ENCODE assay signal across 8 mouse cellular contexts in the genomic region with DNA sequence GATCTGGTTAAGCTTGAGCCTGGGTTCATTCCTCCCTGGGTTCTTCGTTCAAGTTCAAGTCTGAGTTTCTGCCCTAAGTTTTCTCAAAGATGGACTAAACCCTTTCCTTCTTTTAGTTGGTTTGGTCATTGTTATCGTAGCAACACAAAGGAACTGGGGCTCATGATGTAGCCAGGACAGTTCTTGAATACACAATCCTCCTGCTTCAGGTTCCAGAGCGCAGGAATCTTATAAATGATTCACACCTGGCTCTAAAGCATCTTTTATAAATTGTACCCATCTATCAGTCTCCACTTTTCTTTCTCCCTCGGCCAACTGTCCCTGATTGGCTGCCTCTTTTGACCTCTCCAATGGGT. TPM values are rescaled to one million over a fixed set of nuclear protein-coding genes. Genes with fewer than 3 reads are reported as not detected.
DNase-seq lines count a peak whose midpoint lies in the region; ATAC-seq and TF ChIP-seq lines count a peak whose summit lies in the region.

No protein-coding gene starts in this region.

- DNase-seq in cerebellum, adult 2 months = no peak
- DNase-seq in cerebellum, postnatal 25 days = no peak
- no peak for DNase-seq in limb, embryonic 14.5 days (ENCODE audit: low spot score)
- DNase-seq in layer of hippocampus, adult 9-10 months (ENCODE audit: low spot score) = no peak
- DNase-seq in gastrocnemius, postnatal 4 days (ENCODE audit: low spot score in 2 of 2) = no peak

- H3K27ac ChIP-seq in cerebellum, adult 2 months (ENCODE audit: insufficient read depth, low read length) = peak overlapping the region; percentile 100
- H3K27ac ChIP-seq in limb, embryonic 14.5 days (replicated peaks; ENCODE audit: low read depth, low read length) = peak overlapping the region; percentile 97
- H3K27ac ChIP-seq in stomach, embryonic 14.5 days (ENCODE audit: low read length) = peak overlapping the region; percentile 96

- no peak for TF ChIP-seq CTCF in cerebellum, adult 2 months (IDR thresholded peaks at IDR 0.05; ENCODE audit: borderline replicate concordance, insufficient read depth, low read depth, low read length)

- 45% methylated on average over 4 of the region's 4 CpGs for WGBS in cerebellum, adult 2 months
- WGBS in limb, embryonic 14.5 days = 39% methylated on average over 4 of the region's 4 CpGs
- WGBS in stomach, embryonic 14.5 days = 49% methylated on average over 4 of the region's 4 CpGs

- peak overlapping the region; percentile 64 for H3K4me3 ChIP-seq in cerebellum, adult 2 months (replicated peaks; ENCODE audit: insufficient read depth, low read depth, low read length)
- H3K4me3 ChIP-seq in megakaryocyte, embryonic 14.5 days (replicated peaks) = peak overlapping the region; percentile 96
- peak overlapping the region; percentile 98 for H3K4me3 ChIP-seq in limb, embryonic 14.5 days (replicated peaks; ENCODE audit: low read length)
- 0 out of 2 replicates have a peak overlapping the region, but pooled peaks have one; percentile 100 for H3K4me3 ChIP-seq in stomach, embryonic 14.5 days (ENCODE audit: low read depth, low read length)

- H3K36me3 ChIP-seq in megakaryocyte, embryonic 14.5 days (replicated peaks; ENCODE audit: low read length) = peaks cover 29% of the 10 kb centered on the region
- peaks cover 29% of the 10 kb centered on the region for H3K36me3 ChIP-seq in limb, embryonic 14.5 days (ENCODE audit: control insufficient read depth, insufficient read depth, low read length)
- H3K36me3 ChIP-seq in stomach, embryonic 14.5 days (ENCODE audit: control insufficient read depth, insufficient read depth, low read length) = peaks cover 23% of the 10 kb centered on the region; the same call in 1 of the 2 replicates

- no peak for ATAC-seq in megakaryocyte, adult 5-6 weeks (ENCODE audit: poor library complexity, severe bottlenecking)
- ATAC-seq in limb, embryonic 14.5 days (ENCODE audit: low FRiP score, low read depth) = no peak
- ATAC-seq in stomach, embryonic 14.5 days (ENCODE audit: insufficient number of reproducible peaks, insufficient read depth, low FRiP score, low read depth) = no peak

- TF ChIP-seq POLR2A in cerebellum, adult 2 months (IDR thresholded peaks at IDR 0.05; ENCODE audit: borderline replicate concordance, insufficient read depth, low read length) = no peak
- no peak for TF ChIP-seq POLR2A in limb, embryonic 14.5 days (IDR thresholded peaks at IDR 0.05; ENCODE audit: borderline replicate concordance, extremely low read depth, insufficient read depth, insufficient read length)

- H3K4me1 ChIP-seq in cerebellum, adult 2 months (ENCODE audit: control insufficient read depth, insufficient read depth, low read length) = peaks cover 15% of the 10 kb centered on the region
- H3K4me1 ChIP-seq in megakaryocyte, embryonic 14.5 days = peaks cover 43% of the 10 kb centered on the region
- H3K4me1 ChIP-seq in limb, embryonic 14.5 days (ENCODE audit: control insufficient read depth, insufficient read depth, low read length) = peaks cover 14% of the 10 kb centered on the region; the same call in 1 of the 2 replicates
- H3K4me1 ChIP-seq in stomach, embryonic 14.5 days (ENCODE audit: control insufficient read depth, insufficient read depth, low read length) = peaks cover 20% of the 10 kb centered on the region

- H3K9me3 ChIP-seq in megakaryocyte, embryonic 14.5 days = no peaks in the 10 kb centered on the region
- no peaks in the 10 kb centered on the region for H3K9me3 ChIP-seq in limb, embryonic 14.5 days (ENCODE audit: control insufficient read depth, low read length)
- H3K9me3 ChIP-seq in stomach, embryonic 14.5 days (ENCODE audit: control insufficient read depth, low read depth, low read length) = no peaks in the 10 kb centered on the region

- no peaks in the 10 kb centered on the region for H3K27me3 ChIP-seq in cerebellum, adult 2 months (ENCODE audit: control insufficient read depth, insufficient read depth, low read length)
- H3K27me3 ChIP-seq in megakaryocyte, embryonic 14.5 days (replicated peaks) = no peaks in the 10 kb centered on the region
- H3K27me3 ChIP-seq in limb, embryonic 14.5 days (ENCODE audit: control insufficient read depth, insufficient read depth, low read length) = no peaks in the 10 kb centered on the region
- H3K27me3 ChIP-seq in stomach, embryonic 14.5 days (ENCODE audit: control insufficient read depth, insufficient read depth, low read length) = no peaks in the 10 kb centered on the region

- H3K9ac ChIP-seq in limb, embryonic 14.5 days (ENCODE audit: low read depth, low read length, severe bottlenecking) = peak overlapping the region; percentile 98
- peak overlapping the region; percentile 97 for H3K9ac ChIP-seq in stomach, embryonic 14.5 days (replicated peaks; ENCODE audit: low read depth, low read length)

- peak overlapping the region; percentile 72 for H3K4me2 ChIP-seq in limb, embryonic 14.5 days (replicated peaks; ENCODE audit: low read depth, low read length, severe bottlenecking)
- H3K4me2 ChIP-seq in stomach, embryonic 14.5 days (replicated peaks; ENCODE audit: low read depth, low read length) = peak overlapping the region; percentile 69

RNA-seq across cellular contexts. Expression of a gene that starts 0.8 kb away (rescaled TPM):
- 40.6 and 41.6 TPM in 2 replicates for polyA plus RNA-seq in cerebellum, adult 2 months (2012; rRNA removed)
- 18.3 and 19.7 TPM in 2 replicates for polyA plus RNA-seq in megakaryocyte, embryonic 14.5 days (2012; ENCODE audit: insufficient read depth, low replicate concordance)
- total RNA-seq in megakaryocyte, adult 5-6 weeks (2015) = 35.2 and 37.0 TPM in 2 replicates
- 9.3 and 13.7 TPM in 2 replicates for total RNA-seq in megakaryocyte, adult 5-6 weeks (2017)
- 50.7 and 59.8 TPM in 2 replicates for polyA plus RNA-seq in limb, embryonic 14.5 days (2012; rRNA removed)
- 11.3 and 11.9 TPM in 2 replicates for polyA plus RNA-seq in limb, embryonic 14.5 days (2014; fragmentation: Nextera tagmentation; extraction: Ambion mirVana)
- polyA plus RNA-seq in stomach, embryonic 14.5 days (2014; fragmentation: Nextera tagmentation; extraction: Ambion mirVana) = 16.7 and 17.8 TPM in 2 replicates
- total RNA-seq in gastrocnemius, postnatal 4 days (2021) = 10 to 100 TPM; 45.3 to 48.3 TPM

RNA-seq across cellular contexts. Expression of a gene that starts 7.3 kb away (rescaled TPM):
- polyA plus RNA-seq in cerebellum, adult 2 months (2012; rRNA removed) = 115 and 117 TPM in 2 replicates
- polyA plus RNA-seq in megakaryocyte, embryonic 14.5 days (2012; ENCODE audit: insufficient read depth, low replicate concordance) = 5.0 and 18.0 TPM in 2 replicates
- 22.6 and 24.4 TPM in 2 replicates for total RNA-seq in megakaryocyte, adult 5-6 weeks (2015)
- total RNA-seq in megakaryocyte, adult 5-6 weeks (2017) = 14.1 and 19.2 TPM in 2 replicates
- polyA plus RNA-seq in limb, embryonic 14.5 days (2012; rRNA removed) = 38.9 and 43.5 TPM in 2 replicates
- polyA plus RNA-seq in limb, embryonic 14.5 days (2014; fragmentation: Nextera tagmentation; extraction: Ambion mirVana) = 19.4 and 21.5 TPM in 2 replicates
- 12.9 and 13.0 TPM in 2 replicates for polyA plus RNA-seq in stomach, embryonic 14.5 days (2014; fragmentation: Nextera tagmentation; extraction: Ambion mirVana)
- 100 to 1,000 TPM; 115 to 133 TPM for total RNA-seq in gastrocnemius, postnatal 4 days (2021)

RNA-seq across cellular contexts. Expression of a gene that starts 25.0 kb away (rescaled TPM):
- polyA plus RNA-seq in cerebellum, adult 2 months (2012; rRNA removed) = 0.13 TPM in 1 of 2 replicates, not detected in the other
- polyA plus RNA-seq in megakaryocyte, embryonic 14.5 days (2012; ENCODE audit: insufficient read depth, low replicate concordance) = not detected in 2 replicates
- total RNA-seq in megakaryocyte, adult 5-6 weeks (2015) = not detected in 2 replicates
- not detected in 2 replicates for total RNA-seq in megakaryocyte, adult 5-6 weeks (2017)
- 0.39 and 0.55 TPM in 2 replicates for polyA plus RNA-seq in limb, embryonic 14.5 days (2012; rRNA removed)
- polyA plus RNA-seq in limb, embryonic 14.5 days (2014; fragmentation: Nextera tagmentation; extraction: Ambion mirVana) = 0.14 TPM in 1 of 2 replicates, not detected in the other
- polyA plus RNA-seq in stomach, embryonic 14.5 days (2014; fragmentation: Nextera tagmentation; extraction: Ambion mirVana) = 3.4 and 3.7 TPM in 2 replicates
- total RNA-seq in gastrocnemius, postnatal 4 days (2021) = under 1 TPM in 1 of 2 experiments, not detected in 1; 0.23 TPM

RNA-seq across cellular contexts. Expression of a gene that starts 35.2 kb away (rescaled TPM):
- polyA plus RNA-seq in cerebellum, adult 2 months (2012; rRNA removed) = 78.9 and 83.6 TPM in 2 replicates
- polyA plus RNA-seq in megakaryocyte, embryonic 14.5 days (2012; ENCODE audit: insufficient read depth, low replicate concordance) = 458 and 1,055 TPM in 2 replicates
- 76.8 and 79.3 TPM in 2 replicates for total RNA-seq in megakaryocyte, adult 5-6 weeks (2015)
- 54.3 and 59.1 TPM in 2 replicates for total RNA-seq in megakaryocyte, adult 5-6 weeks (2017)
- polyA plus RNA-seq in limb, embryonic 14.5 days (2012; rRNA removed) = 38.9 and 42.3 TPM in 2 replicates
- 68.6 and 71.9 TPM in 2 replicates for polyA plus RNA-seq in limb, embryonic 14.5 days (2014; fragmentation: Nextera tagmentation; extraction: Ambion mirVana)
- 76.6 and 86.7 TPM in 2 replicates for polyA plus RNA-seq in stomach, embryonic 14.5 days (2014; fragmentation: Nextera tagmentation; extraction: Ambion mirVana)
- 10 to 100 TPM; 48.0 to 50.7 TPM for total RNA-seq in gastrocnemius, postnatal 4 days (2021)

RNA-seq across cellular contexts. Expression of a gene that starts 35.4 kb away (rescaled TPM):
- 88.0 and 90.5 TPM in 2 replicates for polyA plus RNA-seq in cerebellum, adult 2 months (2012; rRNA removed)
- polyA plus RNA-seq in megakaryocyte, embryonic 14.5 days (2012; ENCODE audit: insufficient read depth, low replicate concordance) = 17.0 and 19.5 TPM in 2 replicates
- total RNA-seq in megakaryocyte, adult 5-6 weeks (2015) = 16.4 and 17.6 TPM in 2 replicates
- total RNA-seq in megakaryocyte, adult 5-6 weeks (2017) = 24.6 and 26.1 TPM in 2 replicates
- polyA plus RNA-seq in limb, embryonic 14.5 days (2012; rRNA removed) = 37.0 and 38.1 TPM in 2 replicates
- polyA plus RNA-seq in limb, embryonic 14.5 days (2014; fragmentation: Nextera tagmentation; extraction: Ambion mirVana) = 35.7 and 36.1 TPM in 2 replicates
- polyA plus RNA-seq in stomach, embryonic 14.5 days (2014; fragmentation: Nextera tagmentation; extraction: Ambion mirVana) = 31.9 and 34.6 TPM in 2 replicates
- 10 to 100 TPM; 21.9 to 24.0 TPM for total RNA-seq in gastrocnemius, postnatal 4 days (2021)
